Mouse (Mus musculus): ENCODE results near the gene Vegfb. TPM values are rescaled to one million over a fixed set of nuclear protein-coding genes. Genes with fewer than 3 reads are reported as not detected.
A peak's percentile ranks its signal among the peaks of the same experiment; 100 is the strongest.
"Not testable (repeated sequence)": the region's sequence is repeated elsewhere in the genome, so short reads cannot be mapped to it uniquely, and the experiment has no call there.

The Vegfb gene
- polyA plus RNA-seq, 1 experiment from 2014 or later, result 57.6 TPM

DNA sequence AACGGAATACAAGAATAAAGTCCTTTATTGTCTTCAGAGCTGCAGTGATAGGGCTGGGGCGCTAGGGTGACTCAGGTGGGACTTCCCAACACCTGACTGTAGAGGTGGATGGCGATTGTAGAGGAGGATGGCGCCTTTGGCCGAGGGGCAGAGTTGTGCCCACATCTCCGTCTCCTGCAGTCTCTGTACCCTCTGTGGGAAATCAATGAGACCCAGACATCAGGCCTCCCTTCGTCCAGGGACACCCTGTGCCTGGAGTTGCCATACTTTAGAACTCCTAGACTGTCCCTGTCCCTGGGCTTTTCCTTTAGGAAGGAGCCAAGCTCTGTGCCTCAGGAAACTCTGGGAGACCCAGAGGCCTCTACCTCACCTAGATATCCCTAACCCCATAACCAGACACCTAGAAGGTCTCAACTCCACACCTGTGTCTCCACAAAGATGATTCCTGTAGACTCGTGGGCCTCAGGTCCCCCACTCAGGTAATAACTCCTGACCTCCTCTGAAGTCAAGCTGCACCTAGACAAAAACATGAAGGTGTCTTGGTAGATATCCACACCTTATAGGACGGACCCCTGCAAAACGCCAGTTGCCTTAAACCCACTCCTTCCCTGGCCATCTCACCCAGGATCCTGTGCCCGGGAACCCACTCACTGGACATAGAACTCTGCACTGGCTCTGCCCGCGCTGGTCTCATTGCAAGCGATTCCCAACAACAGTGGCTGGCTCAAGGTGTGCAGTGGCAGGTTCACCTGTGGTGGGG lies 5.7 kb upstream of the Vegfb start:
- Histone ChIP-seq H3K9ac (peak overlapping the region; percentile 56), H3K4me2 (replicated peaks) (peak overlapping the region; percentile 91), H3K36me3 (replicated peaks; ENCODE audit: control insufficient read depth, insufficient read depth) (no peaks in the 10 kb centered on the region), H3K4me1 (replicated peaks; ENCODE audit: control insufficient read depth, insufficient read depth, low read length) (peaks cover 24% of the 10 kb centered on the region), H3K4me3 (replicated peaks; ENCODE audit: low read length) (peak overlapping the region; percentile 47), H3K27ac (no peak overlapping the region), H3K9me3 (ENCODE audit: control insufficient read depth, low read length) (no peaks in the 10 kb centered on the region), H3K27me3 (ENCODE audit: control insufficient read depth, insufficient read depth, low read length) (no peaks in the 10 kb centered on the region)
- WGBS, result 67% methylated on average over 14 of the region's 14 CpGs
- no peak for ATAC-seq (ENCODE audit: low FRiP score)
- DNase-seq (ENCODE audit: low spot score), result no peak

DNA sequence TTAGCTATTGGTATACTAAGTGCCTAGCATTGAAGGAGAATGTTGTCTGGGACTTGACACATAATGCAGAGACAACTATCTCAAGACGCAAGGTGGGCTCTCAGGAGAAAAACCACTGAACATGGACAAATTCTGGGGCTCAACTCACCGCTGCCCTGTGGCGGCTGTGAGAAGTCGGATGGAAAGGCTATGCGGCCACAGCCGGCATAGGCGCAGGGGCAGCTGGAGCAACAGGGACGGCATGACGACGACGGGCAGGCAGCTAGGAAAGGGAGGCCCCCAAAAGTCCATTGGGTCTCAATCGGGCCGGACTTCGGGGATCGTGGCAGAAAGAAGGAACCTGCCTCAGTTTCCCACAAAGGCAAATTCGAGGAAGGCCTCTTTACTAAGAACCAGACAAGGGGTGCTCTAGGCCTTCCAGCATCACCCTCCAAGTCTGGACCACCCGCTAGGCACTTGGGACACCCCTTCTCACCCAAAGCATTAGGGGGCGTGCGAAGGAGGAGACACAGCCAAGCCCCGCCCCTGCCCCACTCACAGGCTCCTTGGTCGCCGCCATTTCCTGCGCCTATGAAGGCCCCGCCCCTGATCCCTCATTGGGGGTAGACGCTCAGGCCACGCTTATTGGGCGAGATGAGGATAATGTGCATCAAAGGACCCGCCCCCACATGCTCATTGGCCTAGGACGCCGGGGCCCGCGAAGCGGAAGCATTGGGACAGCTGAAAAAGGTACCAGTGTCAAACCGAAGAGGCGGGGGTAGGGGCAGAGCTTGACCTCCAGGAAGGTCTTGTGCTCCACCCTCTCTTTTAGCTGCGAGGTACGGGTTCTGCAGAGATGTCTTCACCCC lies 4.8 kb upstream of the Vegfb start, which contains the start of gene Dnajc4:
Dnajc4 (minus strand) TSS at position 562 of the 848 bp plus-strand sequence.
- Histone ChIP-seq H3K27ac (peak within 1 kb of the TSS; percentile 40; the same call in 1 of the 2 replicates), H3K4me1 (replicated peaks; ENCODE audit: control insufficient read depth, insufficient read depth, low read length) (peaks cover 31% of the 10 kb centered on the region), H3K9me3 (ENCODE audit: control insufficient read depth, low read length) (no peaks in the 10 kb centered on the region), H3K4me3 (replicated peaks; ENCODE audit: low read length) (peak within 1 kb of the TSS; percentile 47), H3K4me2 (replicated peaks) (peak within 1 kb of the TSS; percentile 91), H3K27me3 (ENCODE audit: control insufficient read depth, insufficient read depth, low read length) (no peaks in the 10 kb centered on the region), H3K9ac (peak within 1 kb of the TSS; percentile 66), H3K36me3 (replicated peaks; ENCODE audit: control insufficient read depth, insufficient read depth) (no peaks in the 10 kb centered on the region)
- ATAC-seq (ENCODE audit: low FRiP score) (peak; percentile 95), DNase-seq (ENCODE audit: low spot score) (peak; percentile 94)
- WGBS, result under 1% methylated on average over 37 of the region's 37 CpGs

DNA sequence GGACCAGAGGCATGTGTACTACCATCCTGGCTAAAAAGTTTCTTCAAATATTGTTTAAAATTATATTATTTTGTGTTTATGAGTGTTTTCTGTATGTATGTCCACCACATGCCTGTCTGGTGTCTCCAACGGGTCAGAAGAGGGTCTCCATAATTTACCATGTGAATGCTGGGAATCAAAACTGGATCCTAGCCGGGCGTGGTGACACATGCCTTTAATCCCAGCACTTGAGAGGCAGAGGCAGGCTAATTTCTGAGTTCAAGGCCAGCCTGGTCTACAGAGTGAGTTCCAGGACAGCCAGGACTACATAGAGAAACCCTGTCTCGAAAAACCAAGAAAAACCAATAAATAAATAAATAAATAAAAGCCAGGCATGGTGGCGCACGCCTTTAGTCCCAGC lies 3.7 kb upstream of the Vegfb start:
- H3K9me3 ChIP-seq (ENCODE audit: control insufficient read depth, low read length); H3K36me3 ChIP-seq (replicated peaks; ENCODE audit: control insufficient read depth, insufficient read depth); H3K27ac ChIP-seq; H3K27me3 ChIP-seq (ENCODE audit: control insufficient read depth, insufficient read depth, low read length); ATAC-seq (ENCODE audit: low FRiP score); DNase-seq (ENCODE audit: low spot score); H3K4me3 ChIP-seq (replicated peaks; ENCODE audit: low read length); H3K9ac ChIP-seq; H3K4me2 ChIP-seq (replicated peaks): not testable (repeated sequence)
- peaks cover 32% of the 10 kb centered on the region for H3K4me1 ChIP-seq (replicated peaks; ENCODE audit: control insufficient read depth, insufficient read depth, low read length)
- WGBS, result 97% methylated on average over 6 of the region's 6 CpGs

- H3K4me3 ChIP-seq (replicated peaks; ENCODE audit: low read length), result no peak overlapping the region
- H3K27ac ChIP-seq, result no peak overlapping the region
- H3K4me2 ChIP-seq (replicated peaks), result no peak overlapping the region
- no peak overlapping the region for H3K9ac ChIP-seq
- H3K36me3 ChIP-seq (replicated peaks; ENCODE audit: control insufficient read depth, insufficient read depth), result no peaks in the 10 kb centered on the region; the same call in 1 of the 2 replicates
- H3K9me3 ChIP-seq (ENCODE audit: control insufficient read depth, low read length), result no peaks in the 10 kb centered on the region
- no peaks in the 10 kb centered on the region for H3K27me3 ChIP-seq (ENCODE audit: control insufficient read depth, insufficient read depth, low read length)
- no peak for DNase-seq (ENCODE audit: low spot score)
- no peak for ATAC-seq (ENCODE audit: low FRiP score)
- 87% methylated on average over 6 of the region's 6 CpGs for WGBS
- peaks cover 31% of the 10 kb centered on the region for H3K4me1 ChIP-seq (replicated peaks; ENCODE audit: control insufficient read depth, insufficient read depth, low read length)
These were observed 3.3 kb upstream of the Vegfb start for GRCm38 (mm10) chr19:6990712-6991111.

- Histone ChIP-seq H3K9ac (no peak overlapping the region), H3K27ac (no peak overlapping the region), H3K4me3 (replicated peaks; ENCODE audit: low read length) (no peak overlapping the region), H3K4me2 (replicated peaks) (no peak overlapping the region), H3K36me3 (replicated peaks; ENCODE audit: control insufficient read depth, insufficient read depth) (peaks cover 12% of the 10 kb centered on the region), H3K27me3 (ENCODE audit: control insufficient read depth, insufficient read depth, low read length) (no peaks in the 10 kb centered on the region), H3K9me3 (ENCODE audit: control insufficient read depth, low read length) (no peaks in the 10 kb centered on the region), H3K4me1 (replicated peaks; ENCODE audit: control insufficient read depth, insufficient read depth, low read length) (peaks cover 22% of the 10 kb centered on the region)
- 89% methylated on average over 8 of the region's 8 CpGs for WGBS
- DNase-seq (ENCODE audit: low spot score), result no peak
- no peak for ATAC-seq (ENCODE audit: low FRiP score)
These were observed 1.8 kb upstream of the Vegfb start for GRCm38 (mm10) chr19:6989251-6989650.

DNA sequence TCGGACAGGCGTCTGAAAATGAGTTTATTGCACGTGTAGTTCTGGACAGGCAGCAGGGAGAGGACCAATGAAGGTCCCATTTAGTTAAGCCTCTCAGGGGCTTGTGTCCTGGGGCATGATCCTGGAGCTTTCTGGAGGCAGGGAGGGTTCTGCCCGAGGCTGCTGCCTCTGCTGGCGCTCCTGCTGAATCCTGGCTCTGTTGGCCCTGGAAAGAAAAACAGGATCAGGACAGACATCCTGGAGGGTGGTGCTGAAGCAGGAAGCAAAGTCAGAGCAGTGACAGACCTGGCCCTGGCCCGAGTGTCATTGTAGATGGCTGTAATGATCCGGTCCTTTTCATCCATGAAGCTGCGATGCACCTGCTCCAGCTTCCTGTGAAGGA lies 444 bp upstream of the Vegfb start:
- Histone ChIP-seq H3K4me1 (replicated peaks; ENCODE audit: control insufficient read depth, insufficient read depth, low read length) (peaks cover 18% of the 10 kb centered on the region), H3K9ac (peak overlapping the region; percentile 95), H3K27me3 (ENCODE audit: control insufficient read depth, insufficient read depth, low read length) (no peaks in the 10 kb centered on the region), H3K4me3 (replicated peaks; ENCODE audit: low read length) (peak overlapping the region; percentile 80), H3K27ac (peak overlapping the region; percentile 76), H3K9me3 (ENCODE audit: control insufficient read depth, low read length) (no peaks in the 10 kb centered on the region), H3K4me2 (replicated peaks) (peak overlapping the region; percentile 94), H3K36me3 (replicated peaks; ENCODE audit: control insufficient read depth, insufficient read depth) (peaks cover 22% of the 10 kb centered on the region)
- ATAC-seq (ENCODE audit: low FRiP score) (peak; percentile 3; the same call in 1 of the 2 replicates), DNase-seq (ENCODE audit: low spot score) (no peak)
- WGBS, result 4% methylated on average over 8 of the region's 8 CpGs

- no peak for DNase-seq (ENCODE audit: low spot score)
- no peak overlapping the region for H3K27ac ChIP-seq
- peak overlapping the region; percentile 94 for H3K4me2 ChIP-seq (replicated peaks)
- H3K4me3 ChIP-seq (replicated peaks; ENCODE audit: low read length), result peak overlapping the region; percentile 80
- 82% methylated on average over 10 of the region's 10 CpGs for WGBS
- peaks cover 16% of the 10 kb centered on the region for H3K4me1 ChIP-seq (replicated peaks; ENCODE audit: control insufficient read depth, insufficient read depth, low read length)
- H3K36me3 ChIP-seq (replicated peaks; ENCODE audit: control insufficient read depth, insufficient read depth), result peaks cover 31% of the 10 kb centered on the region
- no peaks in the 10 kb centered on the region for H3K9me3 ChIP-seq (ENCODE audit: control insufficient read depth, low read length)
- H3K9ac ChIP-seq, result no peak overlapping the region; the same call in 1 of the 2 replicates
- ATAC-seq (ENCODE audit: low FRiP score), result no peak
- H3K27me3 ChIP-seq (ENCODE audit: control insufficient read depth, insufficient read depth, low read length), result no peaks in the 10 kb centered on the region
These were observed 1.3 kb downstream of the Vegfb start for GRCm38 (mm10) chr19:6985951-6986708.

DNA sequence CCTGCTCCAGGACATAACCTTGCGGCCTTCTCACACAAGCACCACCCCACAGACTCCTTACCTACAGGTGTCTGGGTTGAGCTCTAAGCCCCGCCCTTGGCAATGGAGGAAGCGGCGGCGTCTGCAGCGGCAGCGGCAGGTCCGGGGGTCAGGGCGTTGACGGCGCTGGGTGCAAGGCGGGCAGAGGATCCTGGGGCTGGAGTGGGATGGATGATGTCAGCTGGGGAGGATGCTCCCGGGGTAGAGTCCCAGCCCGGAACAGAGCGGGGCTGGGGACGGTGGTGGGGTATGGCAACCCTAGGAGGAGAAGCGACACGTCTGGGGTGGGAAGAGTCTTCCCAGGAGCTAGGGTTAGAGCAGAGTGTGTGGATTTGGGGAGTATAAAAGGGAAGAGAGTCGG lies 2.2 kb downstream of the Vegfb start:
- WGBS, result 86% methylated on average over 19 of the region's 19 CpGs
- Histone ChIP-seq H3K27ac (no peak overlapping the region), H3K27me3 (ENCODE audit: control insufficient read depth, insufficient read depth, low read length) (no peaks in the 10 kb centered on the region), H3K4me1 (replicated peaks; ENCODE audit: control insufficient read depth, insufficient read depth, low read length) (peaks cover 21% of the 10 kb centered on the region), H3K9me3 (ENCODE audit: control insufficient read depth, low read length) (no peaks in the 10 kb centered on the region), H3K9ac (no peak overlapping the region), H3K4me2 (replicated peaks) (no peak overlapping the region), H3K4me3 (replicated peaks; ENCODE audit: low read length) (no peak overlapping the region), H3K36me3 (replicated peaks; ENCODE audit: control insufficient read depth, insufficient read depth) (peaks cover 31% of the 10 kb centered on the region)
- no peak for ATAC-seq (ENCODE audit: low FRiP score)
- no peak for DNase-seq (ENCODE audit: low spot score)

- WGBS, result 18% methylated on average over 5 of the region's 5 CpGs
- Histone ChIP-seq H3K4me3 (replicated peaks; ENCODE audit: low read length) (no peak overlapping the region), H3K9ac (no peak overlapping the region), H3K4me1 (replicated peaks; ENCODE audit: control insufficient read depth, insufficient read depth, low read length) (peaks cover 29% of the 10 kb centered on the region), H3K27me3 (ENCODE audit: control insufficient read depth, insufficient read depth, low read length) (no peaks in the 10 kb centered on the region), H3K9me3 (ENCODE audit: control insufficient read depth, low read length) (no peaks in the 10 kb centered on the region), H3K4me2 (replicated peaks) (no peak overlapping the region), H3K27ac (no peak overlapping the region), H3K36me3 (replicated peaks; ENCODE audit: control insufficient read depth, insufficient read depth) (peaks cover 33% of the 10 kb centered on the region)
- DNase-seq (ENCODE audit: low spot score) (no peak), ATAC-seq (ENCODE audit: low FRiP score) (no peak)
These were observed 3.8 kb downstream of the Vegfb start for GRCm38 (mm10) chr19:6983621-6984020.
